Mouse (Mus musculus) hindbrain, embryonic 12.5 days (tissue): ENCODE measurements around the gene Ppa1. TPM values are rescaled to one million over a fixed set of nuclear protein-coding genes. Genes with fewer than 3 reads are reported as not detected.

Experiments
- ATAC-seq: fragments of 200-750 bp; cut with Nextera tagmentation; 2 replicates; pipeline ENCODE4 v1.8.0; 2017; ENCODE audit warnings: moderate TSS enrichment; ENCODE audit not compliant: low FRiP score
- H3K27ac ChIP-seq: fragments of 300-500 bp; sonication (generic); 2 replicates; pipeline ENCODE4 v1.5.1; 2016; ENCODE audit warnings: mild to moderate bottlenecking
- H3K27me3 ChIP-seq: fragments of 300-500 bp; sonication (generic); 2 replicates; pipeline ENCODE4 v1.6.1; 2016; ENCODE audit warnings: mild to moderate bottlenecking
- H3K36me3 ChIP-seq: fragments of 300-500 bp; sonication (generic); 2 replicates; pipeline ENCODE4 v1.6.1; 2016; ENCODE audit warnings: mild to moderate bottlenecking
- H3K4me1 ChIP-seq: fragments of 300-500 bp; sonication (generic); 2 replicates; pipeline ENCODE4 v1.6.1; 2016
- H3K4me2 ChIP-seq: fragments of 300-500 bp; sonication (generic); replicated peaks from 2 replicates; pipeline ENCODE4 v1.6.1; 2016; ENCODE audit warnings: mild to moderate bottlenecking
- H3K4me3 ChIP-seq: fragments of 300-500 bp; sonication (generic); 2 replicates; pipeline ENCODE4 v1.5.1; 2016; ENCODE audit warnings: mild to moderate bottlenecking
- H3K9ac ChIP-seq: fragments of 300-500 bp; sonication (generic); 2 replicates; pipeline ENCODE4 v1.6.1; 2016; ENCODE audit warnings: mild to moderate bottlenecking, moderate library complexity
- H3K9me3 ChIP-seq: fragments of 300-500 bp; sonication (generic); replicated peaks from 2 replicates; pipeline ENCODE4 v1.6.1; 2016; ENCODE audit warnings: mild to moderate bottlenecking
- WGBS: fragments of 180-500 bp; shearing (Covaris S2); methylation state at CpG from one replicate; pipeline ENCODE4 v1.1.7; 2016; 5-methylcytosine and 5-hydroxymethylcytosine counted together
- polyA plus RNA-seq: library from polyadenylated mRNA; unstranded; fragments of >200 nt; fragmentation: Nextera tagmentation; extraction: Ambion mirVana; gene quantifications from 2 replicates; pipeline ENCODE4 v1.2.1, GENCODE M21; 2016

Gene Ppa1
- polyA plus RNA-seq, 1 experiment from 2014 or later: 193 TPM

DNA sequence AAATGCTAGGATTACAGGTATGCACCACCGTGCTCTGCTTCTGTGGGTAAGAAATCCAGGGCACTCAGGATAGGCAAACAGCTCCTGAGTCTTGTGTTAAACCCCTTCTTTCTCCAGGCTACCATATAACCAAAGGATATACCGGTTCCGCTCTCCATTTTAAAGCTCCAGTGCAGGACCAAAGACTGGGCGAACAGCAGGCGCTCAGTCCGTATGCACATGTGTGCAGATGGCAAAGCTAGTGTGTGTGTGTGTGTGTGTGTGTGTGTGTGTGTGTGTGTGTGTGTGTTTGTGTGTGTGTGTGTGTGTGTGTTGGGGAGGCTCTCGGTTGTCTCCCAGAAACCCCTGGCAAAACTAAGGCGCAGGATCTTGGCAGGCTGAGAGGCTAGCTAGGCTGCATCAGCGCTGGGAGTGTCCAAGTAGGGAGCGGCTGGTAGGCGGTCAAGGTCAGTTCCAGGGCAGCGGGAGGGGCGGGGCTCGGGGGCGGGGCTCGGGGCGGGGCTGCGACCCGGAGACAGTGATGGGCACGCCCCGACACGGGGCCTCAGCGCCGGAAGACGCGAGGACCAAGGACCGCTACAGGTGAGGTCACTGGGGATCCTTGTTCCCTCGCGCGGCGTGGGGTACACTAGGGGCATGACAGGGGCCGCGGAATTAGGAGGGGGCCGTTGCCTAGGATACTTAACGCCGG, 66.6 kb downstream of the Ppa1 start, which contains the start of gene Aifm2:
TSS of gene Aifm2 (plus strand) at position 493 of the 691 bp plus-strand sequence.
- H3K4me3 ChIP-seq: peak within 1 kb of the TSS; percentile 40
- H3K4me2 ChIP-seq: peak within 1 kb of the TSS; percentile 80
- peak within 1 kb of the TSS; percentile 39 for H3K9ac ChIP-seq
- H3K27ac ChIP-seq: no peak within 1 kb of the TSS
- peaks cover 11% of the 10 kb centered on the region for H3K4me1 ChIP-seq
- WGBS: 15% methylated on average over 32 of the region's 36 CpGs
- H3K27me3 ChIP-seq: peaks cover 27% of the 10 kb centered on the region
- no peaks in the 10 kb centered on the region for H3K36me3 ChIP-seq
- ATAC-seq: peak; percentile 72
- H3K9me3 ChIP-seq: no peaks in the 10 kb centered on the region

DNA sequence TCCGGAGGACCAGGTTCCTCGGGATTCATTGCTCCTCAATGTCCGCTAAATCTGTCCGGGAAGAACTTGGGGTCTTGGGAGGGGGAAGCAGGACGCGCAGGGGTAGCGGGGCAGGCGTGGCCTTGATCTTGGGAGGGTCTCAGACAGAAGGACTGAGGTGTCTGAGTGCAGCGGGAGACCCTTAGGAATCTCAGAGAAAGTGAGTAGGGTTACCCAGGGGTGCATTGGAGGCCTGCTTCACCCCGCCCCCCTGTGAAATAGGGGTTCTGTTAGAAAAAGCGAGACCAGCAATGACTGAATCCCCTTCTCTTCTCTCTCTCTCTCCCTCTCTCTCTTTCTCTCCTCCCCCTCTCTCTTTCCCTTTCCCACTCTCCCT, 67.1 kb downstream of the Ppa1 start:
- 6% methylated on average over 11 of the region's 11 CpGs for WGBS
- Histone ChIP-seq H3K9ac (peak overlapping the region; percentile 39), H3K27me3 (peaks cover 27% of the 10 kb centered on the region)

DNA sequence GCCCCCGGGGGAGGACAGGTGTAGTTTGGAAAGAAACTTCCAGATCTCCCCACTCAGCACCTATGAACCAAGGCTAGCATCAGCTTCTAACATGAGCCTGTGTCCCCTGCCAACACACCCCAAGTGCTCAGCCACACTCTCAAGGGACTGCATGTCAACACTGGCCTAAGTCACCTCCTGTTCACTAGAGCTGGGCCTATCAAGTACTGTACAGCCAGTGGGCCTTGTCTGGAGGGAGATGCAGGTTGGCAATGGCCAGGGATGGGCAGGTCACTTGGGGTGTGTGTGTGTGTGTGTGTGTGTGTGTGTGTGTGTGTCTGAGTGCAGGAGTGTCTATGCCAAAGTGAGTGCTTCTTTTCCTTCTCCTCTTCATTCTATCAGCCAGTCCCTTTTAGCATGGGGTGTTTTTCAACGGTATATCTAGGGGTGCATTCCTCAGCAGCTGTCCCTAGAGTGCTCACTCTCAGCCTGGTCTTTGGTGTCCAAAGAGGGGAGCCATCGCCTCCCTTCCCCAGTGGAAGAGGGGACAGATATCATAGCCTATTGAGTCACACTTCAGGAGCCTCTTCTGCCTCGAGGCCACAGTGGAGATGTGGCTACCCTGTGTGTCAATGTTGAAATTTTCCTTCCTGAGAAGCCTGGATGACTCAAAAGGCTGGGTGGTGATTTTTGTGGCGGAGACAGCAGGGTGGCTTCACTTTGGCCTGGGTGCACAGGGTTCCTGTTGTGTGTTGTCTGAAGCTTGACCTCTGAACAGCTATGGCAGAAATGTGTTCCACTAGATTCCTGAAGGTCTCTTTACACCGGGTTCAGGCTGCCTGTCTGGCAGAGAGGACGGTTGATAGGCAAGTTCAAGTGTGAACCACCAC, 67.9 kb downstream of the Ppa1 start:
- Histone ChIP-seq H3K36me3 (no peaks in the 10 kb centered on the region), H3K4me3 (peak overlapping the region; percentile 40; the same call in 1 of the 2 replicates), H3K27ac (no peak overlapping the region), H3K4me2 (peak overlapping the region; percentile 80; the same call in 1 of the 2 replicates), H3K4me1 (peaks cover 11% of the 10 kb centered on the region), H3K9me3 (no peaks in the 10 kb centered on the region), H3K9ac (no peak overlapping the region), H3K27me3 (peaks cover 27% of the 10 kb centered on the region)
- no peak for ATAC-seq
- WGBS: 74% methylated on average over 7 of the region's 7 CpGs

More for the DNA sequence above, 67.1 kb downstream of the Ppa1 start:
- peaks cover 11% of the 10 kb centered on the region for H3K4me1 ChIP-seq
- no peaks in the 10 kb centered on the region for H3K9me3 ChIP-seq
- peak; percentile 61; the same call in 1 of the 2 replicates for ATAC-seq
- H3K4me2 ChIP-seq: peak overlapping the region; percentile 80
- H3K27ac ChIP-seq: no peak overlapping the region
- H3K4me3 ChIP-seq: peak overlapping the region; percentile 40
- no peaks in the 10 kb centered on the region for H3K36me3 ChIP-seq

DNA sequence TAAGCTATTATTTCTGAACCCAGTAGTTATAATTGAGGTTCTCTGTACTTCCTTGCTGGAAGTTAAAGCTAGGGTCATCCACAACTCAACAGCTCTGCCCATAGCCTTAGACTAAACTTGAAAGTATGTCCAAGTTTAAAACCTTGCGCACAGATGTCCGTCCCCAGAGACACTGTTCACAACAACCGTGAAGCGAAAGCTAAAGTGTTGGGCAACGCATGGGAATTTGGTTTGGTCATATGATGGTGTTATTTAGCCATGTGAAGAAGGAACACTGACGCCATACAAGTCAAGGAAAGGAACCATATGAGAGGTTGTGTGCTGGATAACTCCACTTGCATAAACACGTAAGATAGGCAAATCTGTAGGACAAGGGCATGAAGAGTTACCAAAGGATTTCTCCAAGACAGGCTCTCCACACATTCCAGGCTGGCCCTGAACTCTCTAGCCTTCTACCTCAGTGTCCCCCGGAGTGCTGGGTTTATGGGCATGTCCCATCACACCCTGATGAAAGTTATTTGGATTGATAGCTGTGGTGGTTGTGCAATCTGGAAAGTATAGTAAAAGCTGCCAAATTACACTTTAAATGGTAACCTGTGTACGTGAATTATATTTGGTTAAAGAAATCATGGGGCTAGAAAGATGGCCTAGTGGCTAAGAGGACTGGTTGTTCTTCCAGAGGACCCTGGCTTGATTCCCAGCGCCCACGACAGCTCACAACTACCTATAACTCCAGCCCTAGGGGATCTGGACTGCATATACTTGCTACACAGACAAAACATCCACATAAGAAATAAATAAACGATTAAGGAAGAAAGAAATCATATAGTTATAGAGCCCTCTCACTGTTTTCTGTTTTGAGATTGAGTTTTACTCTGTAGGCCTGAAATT, 69.3 kb downstream of the Ppa1 start:
- Histone ChIP-seq H3K27me3 (peaks cover 27% of the 10 kb centered on the region), H3K4me3 (no peak overlapping the region), H3K9me3 (no peaks in the 10 kb centered on the region), H3K9ac (no peak overlapping the region), H3K4me2 (no peak overlapping the region), H3K27ac (no peak overlapping the region), H3K36me3 (no peaks in the 10 kb centered on the region), H3K4me1 (peaks cover 11% of the 10 kb centered on the region)
- 91% methylated on average over 12 of the region's 12 CpGs for WGBS
- no peak for ATAC-seq

DNA sequence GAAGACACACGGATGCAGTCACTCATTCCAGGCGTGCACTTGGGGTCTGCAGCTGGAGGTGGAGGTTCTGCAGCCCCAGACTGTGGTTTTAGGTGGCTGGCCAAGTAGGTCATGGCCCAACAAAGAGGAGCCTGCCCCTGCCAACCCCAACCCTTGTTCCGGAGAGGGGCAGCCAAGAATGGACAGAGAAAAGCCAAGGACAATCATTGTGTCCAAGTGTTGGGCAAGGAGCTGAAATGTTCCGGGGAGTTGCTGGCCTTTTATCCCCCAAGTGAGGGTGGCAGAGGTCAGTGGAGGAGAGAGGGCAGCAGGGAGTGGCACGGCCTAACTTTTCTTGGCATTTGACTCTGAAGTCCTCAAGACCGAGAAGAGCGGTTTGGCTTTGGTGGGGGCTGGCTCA, 72.0 kb downstream of the Ppa1 start:
- Histone ChIP-seq H3K27me3 (peaks cover 13% of the 10 kb centered on the region), H3K4me3 (no peak overlapping the region), H3K27ac (no peak overlapping the region), H3K4me2 (no peak overlapping the region), H3K9me3 (no peaks in the 10 kb centered on the region), H3K4me1 (peaks cover 5% of the 10 kb centered on the region), H3K36me3 (no peaks in the 10 kb centered on the region), H3K9ac (no peak overlapping the region)
- WGBS: 88% methylated on average over 7 of the region's 7 CpGs
- no peak for ATAC-seq

DNA sequence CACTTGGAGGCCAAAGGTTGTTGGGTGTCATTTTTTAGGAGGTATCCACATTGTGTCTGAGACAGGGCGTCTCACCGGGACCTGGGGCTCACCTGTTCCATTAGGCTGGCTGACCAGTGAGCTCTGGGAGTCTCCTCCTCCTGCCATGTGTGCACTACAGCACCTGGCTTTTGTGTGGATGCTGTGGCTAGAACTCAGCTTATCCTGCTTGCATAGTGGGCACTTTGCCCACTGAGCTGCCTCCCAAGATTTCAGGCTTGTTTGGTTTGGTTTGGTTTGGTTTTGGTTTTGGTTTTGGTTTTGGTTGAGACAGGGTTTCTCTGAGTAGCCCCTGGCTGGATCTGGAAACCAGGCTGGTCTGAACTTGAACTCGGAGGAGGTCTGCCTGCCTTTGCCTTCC, 73.9 kb downstream of the Ppa1 start:
- H3K27ac ChIP-seq: no peak overlapping the region
- no peak overlapping the region for H3K4me3 ChIP-seq
- no peaks in the 10 kb centered on the region for H3K36me3 ChIP-seq
- H3K27me3 ChIP-seq: no peaks in the 10 kb centered on the region; the same call in 1 of the 2 replicates
- H3K4me2 ChIP-seq: no peak overlapping the region
- H3K4me1 ChIP-seq: no peaks in the 10 kb centered on the region
- no peaks in the 10 kb centered on the region for H3K9me3 ChIP-seq
- ATAC-seq: no peak
- H3K9ac ChIP-seq: no peak overlapping the region
- 70% methylated on average over 3 of the region's 3 CpGs for WGBS

DNA sequence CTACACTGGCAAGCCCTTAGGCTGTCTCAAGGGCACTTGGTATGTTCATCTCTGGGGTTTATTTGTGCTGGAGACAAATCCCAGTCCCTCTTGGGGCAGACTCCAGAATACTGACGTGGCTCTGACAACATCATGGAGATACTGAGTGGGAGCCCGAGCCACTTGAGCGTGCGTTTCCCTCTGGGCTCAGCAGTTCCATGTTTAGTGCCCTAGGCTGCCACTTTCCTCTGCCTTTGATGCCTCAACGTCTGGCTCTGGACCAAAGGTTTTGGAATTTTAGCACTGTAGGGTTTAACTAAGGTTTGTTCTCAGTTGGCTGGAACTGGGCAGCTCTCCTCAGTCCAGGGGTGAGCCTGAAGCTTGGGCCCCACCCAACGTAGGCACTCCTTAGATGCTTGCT, 74.9 kb downstream of the Ppa1 start:
- Histone ChIP-seq H3K36me3 (no peaks in the 10 kb centered on the region), H3K4me1 (no peaks in the 10 kb centered on the region), H3K9me3 (no peaks in the 10 kb centered on the region), H3K4me2 (no peak overlapping the region), H3K4me3 (no peak overlapping the region), H3K9ac (no peak overlapping the region), H3K27ac (no peak overlapping the region), H3K27me3 (no peaks in the 10 kb centered on the region)
- 77% methylated on average over 6 of the region's 6 CpGs for WGBS
- no peak for ATAC-seq

Other genes with a start within 250 kb of the Ppa1 start
- gene Nodal, start 230.6 kb upstream of the Ppa1 start, polyA plus RNA-seq: 0.10 TPM in 1 of 2 replicates, not detected in the other
- 63.2 and 71.0 TPM in 2 replicates for gene Eif4ebp2, start 195.9 kb upstream of the Ppa1 start, polyA plus RNA-seq
- 12.5 and 13.5 TPM in 2 replicates for gene Lrrc20, start 172.8 kb upstream of the Ppa1 start, polyA plus RNA-seq
- 0.25 TPM in 2 replicates for gene Npffr1, start 53.1 kb upstream of the Ppa1 start, polyA plus RNA-seq
- 234 and 235 TPM in 2 replicates for gene Sar1a, start 31.7 kb downstream of the Ppa1 start, polyA plus RNA-seq
- gene Tysnd1, start 47.0 kb downstream of the Ppa1 start, polyA plus RNA-seq: 36.5 and 37.4 TPM in 2 replicates
- 6.3 and 7.5 TPM in 2 replicates for gene Aifm2, start 66.7 kb downstream of the Ppa1 start, polyA plus RNA-seq
- 340 and 382 TPM in 2 replicates for gene H2afy2, start 135.6 kb downstream of the Ppa1 start, polyA plus RNA-seq